Mouse (Mus musculus): ENCODE measurements around the gene Ubxn2a.

- no peak for TF ChIP-seq POLR2A (IDR thresholded peaks at IDR 0.05; ENCODE audit: control insufficient read depth in 1 of 2, insufficient read depth in 1 of 2, low read depth in 1 of 2, low read length in 2 of 2, poor library complexity in 1 of 2)
- no peak for TF ChIP-seq USF1 (IDR thresholded peaks at IDR 0.05; ENCODE audit: low read depth, low read length)
- no peak for TF ChIP-seq TCF12 (IDR thresholded peaks at IDR 0.05; ENCODE audit: low read depth, low read length)
- TF ChIP-seq CTCF (IDR thresholded peaks at IDR 0.05 in 2 of 3, conservative IDR thresholded peaks at IDR 0.05 in 1 of 3; ENCODE audit: control insufficient read depth in 1 of 3, insufficient read depth in 1 of 3, low read depth in 2 of 3, low read length in 3 of 3, poor library complexity in 1 of 3, severe bottlenecking in 1 of 3), result no peak
- TF ChIP-seq SIN3A (IDR thresholded peaks at IDR 0.05; ENCODE audit: low read length), result no peak
Measured at GRCm38 (mm10) chr12:4914944-4915343, 7.4 kb upstream of the Ubxn2a start.
